Mouse (Mus musculus) gastrocnemius, postnatal 4 days (tissue): ENCODE measurements around the gene Got1. TPM values are rescaled to one million over a fixed set of nuclear protein-coding genes. Genes with fewer than 3 reads are reported as not detected.

Experiments
- DNase-seq, 2 experiments: peaks; one replicate each; pipeline ENCODE4 v3.0.0; 2021 to 2022; ENCODE audit warnings: low spot score in 2 of 2, mixed read lengths in 2 of 2
- long read RNA-seq, 2 experiments: library from polyadenylated mRNA; stranded (forward); transcript quantifications; one replicate each; pipeline ENCODE4 v2.0.0; 2021
- total RNA-seq, 2 experiments: library from RNA; stranded (reverse); gene quantifications; 2 replicates each; pipeline ENCODE4 v1.2.3; 2021

The Got1 gene
- total RNA-seq = 100 to 1,000 TPM; 102 to 115 TPM
- long read RNA-seq, experiment 1, transcript Got1-201 (9 exons, 2,058 nt) = major isoform, 104 of 113 reads
- long read RNA-seq, experiment 1, partial matches to known transcripts = 1 of 113 reads
- long read RNA-seq, experiment 1, other reads (novel, unspliced or antisense) = 8 of 113 reads
- long read RNA-seq, experiment 2, transcript Got1-201 (9 exons, 2,058 nt) = major isoform, 148 of 156 reads
- long read RNA-seq, experiment 2, partial matches to known transcripts = 6 of 156 reads
- long read RNA-seq, experiment 2, other reads (novel, unspliced or antisense) = 2 of 156 reads

DNA sequence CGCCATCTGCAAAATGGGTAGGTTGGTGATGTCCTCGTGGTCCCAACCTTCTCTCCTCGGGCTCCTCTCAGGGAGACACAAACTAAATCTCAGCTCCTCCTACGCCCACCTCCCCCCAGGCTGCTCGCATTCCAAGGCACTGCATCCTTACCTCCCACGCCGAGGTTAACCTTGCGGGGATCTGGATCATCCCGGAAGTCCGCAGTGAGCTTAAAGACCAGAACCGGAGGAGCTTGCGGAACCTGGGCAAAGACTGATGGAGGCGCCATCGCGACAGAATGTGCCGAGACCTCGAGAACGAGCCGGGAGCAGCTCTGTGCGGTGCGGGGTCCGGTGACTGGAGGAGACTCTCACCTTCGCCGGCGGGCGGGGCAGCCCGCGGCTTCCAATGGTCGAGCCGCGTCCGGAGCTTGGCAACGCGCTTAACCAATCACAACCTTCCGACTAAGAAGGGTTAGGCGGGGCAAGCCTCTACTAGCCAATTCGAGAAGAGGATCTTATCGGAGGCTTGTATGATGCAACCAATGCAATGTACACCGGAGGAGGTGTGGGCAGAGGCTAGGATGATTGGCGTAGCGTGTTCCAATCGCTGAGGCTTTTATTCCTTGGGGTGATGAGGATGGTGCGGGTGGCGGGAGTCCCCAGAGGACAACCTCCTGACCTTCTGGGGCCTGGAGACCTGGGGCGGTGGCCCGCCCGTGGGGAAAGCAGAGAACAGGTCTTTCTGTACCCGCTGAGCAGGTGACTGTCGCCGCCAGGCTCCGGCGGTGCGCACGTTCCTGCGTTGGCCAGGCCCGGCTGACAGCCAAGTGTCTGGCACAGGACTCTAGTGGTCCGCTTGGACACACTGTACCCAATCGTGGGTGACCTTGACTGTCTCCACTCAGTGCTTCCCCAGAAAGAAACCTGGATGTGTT lies at the start of gene Got1:
Got1 (minus strand) TSS at position 419 of the 917 bp plus-strand sequence.
- DNase-seq = peak; percentile 75 to 92

GRCm38 (mm10) chr19:43570831-43571790 lies 46.7 kb upstream of the Got1 start:
- peak; percentile 48 to 70 for DNase-seq

- DNase-seq = no peak
These were observed 44.7 kb upstream of the Got1 start for GRCm38 (mm10) chr19:43569133-43569532.

GRCm38 (mm10) chr19:43568298-43568697 lies 43.9 kb upstream of the Got1 start:
- DNase-seq = no peak

- peak in 1 of 2 experiments; percentile 27 for DNase-seq
These were observed 38.8 kb upstream of the Got1 start for GRCm38 (mm10) chr19:43563166-43563565.

DNA sequence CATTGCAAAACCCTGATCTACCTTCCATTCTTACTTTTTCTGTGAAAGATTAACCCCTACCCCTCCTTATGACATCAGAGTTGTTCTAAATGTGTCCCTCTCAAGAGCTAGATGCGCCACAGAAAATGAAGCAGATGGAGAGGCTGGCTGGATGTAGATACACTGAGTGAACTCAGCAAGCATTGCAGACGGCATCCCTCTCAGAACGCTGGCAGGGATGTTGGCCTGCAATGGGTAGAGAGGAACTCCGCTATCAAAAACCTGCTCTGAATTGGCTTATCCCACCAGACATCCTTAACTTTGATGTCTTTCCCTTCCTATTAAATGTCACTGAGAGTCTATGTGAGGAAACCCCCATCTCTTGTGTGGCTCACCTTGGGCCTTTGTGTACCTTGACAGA lies 37.4 kb upstream of the Got1 start:
- no peak for DNase-seq

- no peak for DNase-seq
These were observed 35.8 kb upstream of the Got1 start for GRCm38 (mm10) chr19:43560244-43560643.

GRCm38 (mm10) chr19:43551493-43551890 lies 27.1 kb upstream of the Got1 start:
- no peak for DNase-seq

GRCm38 (mm10) chr19:43550706-43551492 lies 26.5 kb upstream of the Got1 start:
- DNase-seq = no peak

DNA sequence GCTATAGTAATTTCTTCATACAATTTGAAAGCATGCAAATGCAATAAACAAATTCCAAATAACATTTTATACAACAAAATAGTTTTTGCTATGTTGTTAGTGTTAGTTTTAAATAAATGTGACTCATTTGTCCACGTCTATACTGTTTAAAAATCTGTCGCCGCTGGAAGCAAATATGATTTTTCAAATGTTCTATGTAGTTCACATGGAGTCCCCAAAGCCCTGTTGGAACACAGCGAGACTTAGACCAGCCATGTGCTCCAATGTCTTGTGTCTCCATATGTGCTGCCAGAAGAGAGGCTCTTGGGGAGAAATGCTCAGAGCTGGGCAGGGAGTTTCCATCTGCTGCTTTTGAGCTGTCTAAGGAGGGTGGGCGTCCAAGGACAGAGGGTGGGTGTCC lies 23.7 kb upstream of the Got1 start:
- no peak for DNase-seq

- no peak for DNase-seq
These were observed 22.1 kb upstream of the Got1 start for GRCm38 (mm10) chr19:43546337-43547117.

DNA sequence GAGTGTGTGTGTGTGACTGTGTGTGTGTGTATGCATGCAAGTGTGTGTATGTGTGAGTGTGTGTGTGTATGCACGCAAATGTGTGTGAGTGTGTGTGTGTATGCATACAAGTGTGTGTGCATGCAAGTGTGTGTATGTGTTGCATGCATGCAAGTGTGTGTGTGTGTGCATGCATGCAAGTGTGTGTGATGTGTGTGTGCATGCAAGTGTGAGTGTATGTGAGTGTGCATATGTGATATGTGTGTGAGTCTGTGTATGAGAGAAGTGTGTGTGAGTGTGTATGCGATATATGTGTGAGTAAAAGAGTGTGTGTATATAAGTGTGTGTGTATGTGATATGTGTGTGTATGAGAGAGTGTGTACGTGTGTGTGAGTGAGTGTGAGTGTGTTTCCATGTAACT lies 11.0 kb upstream of the Got1 start:
- DNase-seq = no peak

- DNase-seq = no peak
These were observed 6.5 kb upstream of the Got1 start for GRCm38 (mm10) chr19:43530921-43531320.

DNA sequence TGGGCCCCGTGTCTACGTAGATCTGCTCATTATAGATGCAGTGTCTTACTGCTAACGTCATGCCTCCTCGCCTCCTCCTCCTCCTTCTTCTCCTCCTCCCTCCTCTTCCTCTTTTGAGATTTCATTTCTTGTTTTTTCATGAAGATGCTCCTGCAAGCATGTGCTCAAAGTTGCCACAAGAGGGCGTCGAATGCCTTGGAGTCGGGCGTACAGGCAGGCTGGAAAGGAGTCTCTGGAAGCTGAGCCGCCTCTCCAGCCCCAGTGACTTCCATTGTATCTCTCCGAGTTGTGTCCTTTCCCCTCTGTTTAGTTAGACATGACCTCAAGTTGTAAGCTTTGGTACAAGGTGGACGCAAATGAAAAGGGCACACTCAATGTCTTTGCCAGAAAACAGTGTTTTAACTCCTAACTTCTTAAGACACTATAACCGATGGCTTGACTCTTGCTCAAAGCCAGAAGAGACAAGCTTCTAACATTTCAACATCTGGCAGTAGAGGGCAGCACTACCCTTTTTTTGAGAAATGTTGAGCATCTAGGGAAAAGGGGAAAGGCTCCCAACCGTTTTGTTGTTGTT lies 5.9 kb upstream of the Got1 start:
- peak; percentile 37 to 69 for DNase-seq

DNA sequence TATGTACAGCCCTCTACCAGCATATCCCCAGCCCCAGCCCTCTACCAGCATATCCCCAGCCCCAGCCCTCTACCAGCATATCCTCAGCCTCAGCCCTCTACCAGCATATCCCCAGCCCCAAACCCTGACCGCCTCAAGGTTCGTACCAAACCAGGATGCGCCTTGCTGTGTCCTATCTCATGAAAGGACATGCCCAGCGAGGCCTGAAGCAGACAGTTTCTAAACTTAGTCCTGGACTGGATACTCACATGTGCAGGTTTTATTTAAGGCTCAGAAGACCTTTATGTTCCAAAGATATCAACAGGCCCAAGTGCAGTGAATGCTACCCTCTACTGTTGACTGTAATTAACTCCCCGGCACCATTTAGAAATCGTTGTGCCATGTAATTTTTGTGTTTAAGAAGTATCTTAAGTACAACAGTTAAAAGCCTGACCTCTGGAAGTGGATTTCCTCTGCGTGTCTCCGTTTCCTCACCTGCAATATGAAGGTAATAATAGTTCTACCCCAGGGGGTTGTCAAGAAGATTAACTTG lies 3.7 kb upstream of the Got1 start:
- no peak for DNase-seq

DNA sequence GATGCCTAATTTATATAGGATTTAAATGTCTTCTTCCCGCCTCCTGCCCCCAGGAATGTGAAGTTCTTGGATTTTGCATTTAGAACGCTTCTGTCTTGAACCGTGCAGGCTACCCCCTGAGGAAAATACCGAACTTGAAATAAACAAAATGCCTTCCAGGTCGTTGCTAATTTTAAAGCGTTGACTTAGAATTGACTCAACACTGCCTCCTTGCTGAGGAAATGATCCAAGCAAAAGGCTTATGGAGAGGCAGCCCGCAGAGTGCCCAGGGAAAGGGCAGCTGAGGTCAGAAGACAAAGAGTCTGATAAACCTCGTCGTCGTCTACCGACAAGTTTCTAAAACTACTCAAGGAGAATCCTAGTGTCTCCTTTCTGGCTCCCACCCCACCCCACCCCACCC lies 2.7 kb upstream of the Got1 start:
- peak in 1 of 2 experiments; percentile 22 for DNase-seq

GRCm38 (mm10) chr19:43526025-43526424 lies 1.6 kb upstream of the Got1 start:
- no peak for DNase-seq

- DNase-seq = no peak
These were observed 1.2 kb upstream of the Got1 start for GRCm38 (mm10) chr19:43525566-43525965.

- DNase-seq = peak in 1 of 2 experiments; percentile 49
These were observed 688 bp upstream of the Got1 start for GRCm38 (mm10) chr19:43525104-43525482.
